Comparison of ENCODE assay signal across 9 mouse cellular contexts in the genomic region with DNA sequence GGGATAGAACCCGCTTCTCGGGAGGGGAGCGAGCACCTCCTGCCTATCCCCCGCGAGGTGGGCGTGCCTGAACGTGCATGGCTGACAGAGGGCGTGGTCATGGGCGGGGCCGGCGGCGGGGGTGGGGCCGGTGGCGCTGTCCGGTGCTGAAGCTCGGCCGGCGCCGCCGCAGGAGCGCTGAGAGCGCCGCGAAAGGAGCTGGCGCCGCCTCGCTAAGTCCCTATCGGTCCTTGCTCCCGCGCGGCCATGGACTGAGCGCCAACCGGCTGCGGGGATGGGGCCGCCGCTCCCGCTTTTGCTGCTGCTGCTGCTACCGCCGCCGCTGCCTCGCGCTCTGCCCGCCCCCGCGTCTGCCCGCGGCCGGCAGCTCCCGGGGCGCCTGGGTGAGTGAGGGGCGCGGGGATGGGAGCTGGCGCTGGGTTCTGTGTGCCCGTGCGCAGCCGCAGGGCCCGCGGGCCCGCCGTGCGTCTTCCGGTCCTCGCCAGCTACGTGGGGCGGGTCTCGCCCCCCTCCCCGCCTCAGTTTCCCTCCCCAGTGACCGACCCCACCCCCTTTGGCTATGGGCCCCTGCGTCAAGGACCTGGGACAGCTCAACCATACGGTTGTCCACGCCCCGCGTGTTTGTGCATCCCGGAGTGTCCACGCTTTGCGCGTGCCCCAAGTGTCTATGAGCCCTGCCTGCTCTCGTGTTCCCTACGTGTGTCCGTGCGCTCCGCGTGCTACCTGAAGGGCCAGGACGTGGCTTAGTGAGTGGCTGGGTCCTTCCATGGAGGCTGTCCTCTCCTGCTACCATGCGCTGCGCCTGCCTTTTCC. TPM values are rescaled to one million over a fixed set of nuclear protein-coding genes. Genes with fewer than 3 reads are reported as not detected.
DNase-seq lines count a peak whose midpoint lies in the region; ATAC-seq and TF ChIP-seq lines count a peak whose summit lies in the region.
"Had no signal": no experiment of that assay in that cellular context is flagged by ENCODE, and none has a peak within 500 bp of the region (broad histone marks: within the 10 kb centered on the region; RNA-seq: fewer than 3 reads in every experiment).

Gene Ptprn2, plus strand, starts transcription at position 130 of the 813 bp plus-strand sequence.

- intact Hi-C loops in heart, postnatal 36 days (cut with DNase I) = no loop called here

- TF ChIP-seq EP300 in liver, embryonic 14.5 days (IDR thresholded peaks at IDR 0.05; ENCODE audit: low read depth) = no peak

- H3K9ac ChIP-seq in embryonic facial prominence, embryonic 14.5 days (ENCODE audit: low read depth, low read length) = peak within 1 kb of the TSS; percentile 14; the same call in 1 of the 2 replicates
- no peak within 1 kb of the TSS for H3K9ac ChIP-seq in liver, embryonic 14.5 days (replicated peaks)
- peak within 1 kb of the TSS; percentile 61 for H3K9ac ChIP-seq in neural tube, embryonic 11.5 days (ENCODE audit: low read length)

- H3K27me3 ChIP-seq in embryonic facial prominence, embryonic 14.5 days (replicated peaks; ENCODE audit: control insufficient read depth, insufficient read depth, low read length) = peaks cover 15% of the 10 kb centered on the region
- peaks cover 12% of the 10 kb centered on the region for H3K27me3 ChIP-seq in liver, embryonic 14.5 days (ENCODE audit: control insufficient read depth, insufficient read depth, low read length)
- H3K27me3 ChIP-seq in neural tube, embryonic 11.5 days (ENCODE audit: control insufficient read depth, insufficient read depth, low read length) = peaks cover 4% of the 10 kb centered on the region; the same call in 1 of the 2 replicates
- no peaks in the 10 kb centered on the region for H3K27me3 ChIP-seq in testis, adult 2 months (ENCODE audit: control insufficient read depth, insufficient read depth, low read length)

- H3K4me1 ChIP-seq in bone marrow macrophage, adult 2 months (ENCODE audit: control insufficient read depth, insufficient read depth, low read length) = peaks cover 2% of the 10 kb centered on the region; the same call in 1 of the 2 replicates
- H3K4me1 ChIP-seq in embryonic facial prominence, embryonic 14.5 days (ENCODE audit: control insufficient read depth, insufficient read depth, low read length) = peaks cover 6% of the 10 kb centered on the region; the same call in 1 of the 2 replicates
- H3K4me1 ChIP-seq in liver, embryonic 14.5 days (replicated peaks; ENCODE audit: control insufficient read depth in 2 of 2, insufficient read depth in 2 of 2, low read length in 1 of 2) = peaks cover 0 to 2% of the 10 kb centered on the region in 2 experiments; a peak in 1 of 4 replicates
- H3K4me1 ChIP-seq in neural tube, embryonic 11.5 days (ENCODE audit: control insufficient read depth, insufficient read depth, low read length) = peaks cover 4% of the 10 kb centered on the region; the same call in 1 of the 2 replicates
- H3K4me1 ChIP-seq in testis, adult 2 months (ENCODE audit: control insufficient read depth, insufficient read depth, low read length) = peaks cover 13% of the 10 kb centered on the region

- TF ChIP-seq POLR2A in bone marrow macrophage, adult 2 months (IDR thresholded peaks at IDR 0.05; ENCODE audit: borderline replicate concordance, low read depth, low read length) = no peak
- 0 out of 2 replicates have a peak, but pooled peaks have one; percentile 13 for TF ChIP-seq POLR2A in testis, adult 2 months (IDR thresholded peaks at IDR 0.05; ENCODE audit: control insufficient read depth, low read depth, low read length)

- H3K4me2 ChIP-seq in embryonic facial prominence, embryonic 14.5 days (ENCODE audit: low read depth, low read length) = peak within 1 kb of the TSS; percentile 98
- peak within 1 kb of the TSS; percentile 58 for H3K4me2 ChIP-seq in liver, embryonic 14.5 days (ENCODE audit: low read depth)
- H3K4me2 ChIP-seq in neural tube, embryonic 11.5 days (ENCODE audit: low read depth) = peak within 1 kb of the TSS; percentile 92

- no peak within 1 kb of the TSS for H3K27ac ChIP-seq in bone marrow macrophage, adult 2 months (ENCODE audit: insufficient read depth, low read depth, low read length)
- H3K27ac ChIP-seq in embryonic facial prominence, embryonic 14.5 days (replicated peaks; ENCODE audit: low read depth, low read length) = no peak within 1 kb of the TSS
- no peak within 1 kb of the TSS for H3K27ac ChIP-seq in liver, embryonic 14.5 days
- peak within 1 kb of the TSS; percentile 67; the same call in 1 of the 2 replicates for H3K27ac ChIP-seq in neural tube, embryonic 11.5 days (ENCODE audit: low read depth, low read length)
- no peak within 1 kb of the TSS for H3K27ac ChIP-seq in testis, adult 2 months (ENCODE audit: control insufficient read depth, insufficient read depth, low read depth, low read length)

- H3K36me3 ChIP-seq in embryonic facial prominence, embryonic 14.5 days (ENCODE audit: control insufficient read depth, insufficient read depth, low read length) = no peaks in the 10 kb centered on the region
- H3K36me3 ChIP-seq in liver, embryonic 14.5 days (replicated peaks; ENCODE audit: control insufficient read depth, insufficient read depth, low read depth) = no peaks in the 10 kb centered on the region
- H3K36me3 ChIP-seq in neural tube, embryonic 11.5 days (ENCODE audit: control insufficient read depth, insufficient read depth, low read length) = no peaks in the 10 kb centered on the region
- no peaks in the 10 kb centered on the region for H3K36me3 ChIP-seq in testis, adult 2 months (ENCODE audit: control insufficient read depth, insufficient read depth, low read length)

- peak; percentile 93 for ATAC-seq in embryonic facial prominence, embryonic 14.5 days (ENCODE audit: low read depth)
- ATAC-seq in liver, embryonic 14.5 days (ENCODE audit: insufficient read depth) = peak; percentile 80
- peak; percentile 94 for ATAC-seq in neural tube, embryonic 11.5 days (ENCODE audit: insufficient read depth, low FRiP score, low TSS enrichment)

- TF ChIP-seq CTCF in bone marrow macrophage, adult 2 months (IDR thresholded peaks at IDR 0.05; ENCODE audit: low read depth, low read length) = no peak
- TF ChIP-seq CTCF in liver, embryonic 14.5 days (IDR thresholded peaks at IDR 0.05; ENCODE audit: low read depth) = no peak
- no peak for TF ChIP-seq CTCF in testis, adult 2 months (IDR thresholded peaks at IDR 0.05; ENCODE audit: control insufficient read depth, insufficient read depth, insufficient replicate concordance, low read depth, low read length)

- no peaks in the 10 kb centered on the region for H3K9me3 ChIP-seq in embryonic facial prominence, embryonic 14.5 days (ENCODE audit: control insufficient read depth, low read length)
- H3K9me3 ChIP-seq in liver, embryonic 14.5 days (ENCODE audit: control insufficient read depth, low read length) = no peaks in the 10 kb centered on the region
- H3K9me3 ChIP-seq in neural tube, embryonic 11.5 days (ENCODE audit: control insufficient read depth, low read length) = no peaks in the 10 kb centered on the region

- peak; percentile 39 to 44 for DNase-seq in B cell, adult 2 months
- peak; percentile 85 for DNase-seq in embryonic facial prominence, embryonic 14.5 days (ENCODE audit: low spot score)
- DNase-seq in heart, postnatal 36 days = peak; percentile 27 to 32
- no peak for DNase-seq in large intestine, adult 2 months (ENCODE audit: low read depth, low spot score)
- peak; percentile 27 to 42 (median 30) for DNase-seq in liver, embryonic 14.5 days (ENCODE audit: low read depth in 3 of 3, low spot score in 3 of 3)
- DNase-seq in neural tube, embryonic 11.5 days (ENCODE audit: low spot score) = peak; percentile 90

- WGBS in embryonic facial prominence, embryonic 14.5 days = under 1% methylated on average over 32 of the region's 86 CpGs
- under 1% methylated on average over 86 of the region's 86 CpGs for WGBS in large intestine, adult 2 months
- WGBS in liver, embryonic 14.5 days (ENCODE audit: insufficient replicate concordance) = 2% methylated on average over 49 of the region's 86 CpGs
- WGBS in neural tube, embryonic 11.5 days = under 1% methylated on average over 86 of the region's 86 CpGs

- peak within 1 kb of the TSS; percentile 44 for H3K4me3 ChIP-seq in bone marrow macrophage, adult 2 months (ENCODE audit: insufficient read depth, low read length)
- peak within 1 kb of the TSS; percentile 52 for H3K4me3 ChIP-seq in embryonic facial prominence, embryonic 14.5 days (ENCODE audit: low read depth, low read length)
- peak within 1 kb of the TSS in 1 of 2 experiments; percentile 31; a peak in 2 of 4 replicates for H3K4me3 ChIP-seq in liver, embryonic 14.5 days (ENCODE audit: insufficient read depth in 1 of 2, low read depth in 2 of 2, low read length in 2 of 2)
- peak within 1 kb of the TSS; percentile 62 for H3K4me3 ChIP-seq in neural tube, embryonic 11.5 days (ENCODE audit: low read depth, low read length)
- H3K4me3 ChIP-seq in testis, adult 2 months (ENCODE audit: control insufficient read depth, low read depth, low read length) = peak within 1 kb of the TSS; percentile 57

RNA-seq across cellular contexts. Expression of gene Ptprn2, which starts in this region (rescaled TPM):
- not detected in 2 replicates for polyA plus RNA-seq in bone marrow macrophage, adult 2 months (2012; ENCODE audit: insufficient read depth, insufficient read length, missing spikeins)
- 0.30 and 0.65 TPM in 2 replicates for polyA plus RNA-seq in embryonic facial prominence, embryonic 14.5 days (2014; fragmentation: Nextera tagmentation; extraction: Ambion mirVana)
- total RNA-seq in heart, postnatal 36 days (2021) = under 1 TPM in 1 of 2 experiments, not detected in 1; 0.25 TPM
- polyA plus RNA-seq in large intestine, adult 2 months (2012; rRNA removed) = 11.6 and 14.2 TPM in 2 replicates
- 0.02 and 0.04 TPM in 2 replicates for polyA plus RNA-seq in liver, embryonic 14.5 days (2012; rRNA removed)
- not detected in 2 replicates for polyA plus RNA-seq in liver, embryonic 14.5 days (2014; fragmentation: Nextera tagmentation; extraction: Ambion mirVana)
- polyA plus RNA-seq in neural tube, embryonic 11.5 days (2014; fragmentation: Nextera tagmentation; extraction: Ambion mirVana) = 2.9 and 3.0 TPM in 2 replicates
- polyA plus RNA-seq in testis, adult 2 months (2012; rRNA removed) = 0.40 and 1.0 TPM in 2 replicates
- total RNA-seq: MEL had no signal

Comparison
In these comparisons a context has a peak if more than half of its experiments do, and no peak if none do; other contexts are left out.
1. Peak in DNase-seq, ATAC-seq, H3K4me3 ChIP-seq, H3K9ac ChIP-seq and H3K4me2 ChIP-seq in embryonic facial prominence, embryonic 14.5 days; RNA of the gene not detected or under 1 TPM.
2. Peak in DNase-seq in heart, postnatal 36 days; RNA of the gene not detected or under 1 TPM.
3. Peak in DNase-seq, ATAC-seq and H3K4me2 ChIP-seq in liver, embryonic 14.5 days; RNA of the gene not detected or under 1 TPM.